Mouse (Mus musculus): ENCODE measurements around the gene Gpx1. TPM values are rescaled to one million over a fixed set of nuclear protein-coding genes. Genes with fewer than 3 reads are reported as not detected.

The Gpx1 gene
- polyA plus RNA-seq, 2 experiments from 2014 or later: 464 to 565 TPM

- no peak for ATAC-seq
Measured at GRCm38 (mm10) chr9:108340258-108341138, 1.8 kb downstream of the Gpx1 start.

GRCm38 (mm10) chr9:108341139-108341475 is 2.4 kb downstream of the Gpx1 start:
- no peak for ATAC-seq

GRCm38 (mm10) chr9:108341801-108342200 is 3.1 kb downstream of the Gpx1 start:
- ATAC-seq: no peak

GRCm38 (mm10) chr9:108342301-108342831 is 3.7 kb downstream of the Gpx1 start:
- no peak for ATAC-seq

- no peak for ATAC-seq
Measured at GRCm38 (mm10) chr9:108343331-108343730, 4.6 kb downstream of the Gpx1 start.

- ATAC-seq: no peak
Measured at GRCm38 (mm10) chr9:108343835-108344234, 5.1 kb downstream of the Gpx1 start.

GRCm38 (mm10) chr9:108344471-108344870 is 5.8 kb downstream of the Gpx1 start:
- no peak for ATAC-seq

- ATAC-seq: no peak
Measured at GRCm38 (mm10) chr9:108347024-108347423, 8.3 kb downstream of the Gpx1 start.

- peak; percentile 92 for ATAC-seq
Measured at GRCm38 (mm10) chr9:108347540-108348289, 9.0 kb downstream of the Gpx1 start, which contains the start of gene Usp4. Gene Usp4, plus strand, starts transcription at chr9:108347853.

GRCm38 (mm10) chr9:108348290-108348680 is 9.6 kb downstream of the Gpx1 start:
- no peak for ATAC-seq

- no peak for ATAC-seq
Measured at GRCm38 (mm10) chr9:108349727-108350126, 11.0 kb downstream of the Gpx1 start.

- no peak for ATAC-seq
Measured at GRCm38 (mm10) chr9:108378234-108378633, 39.5 kb downstream of the Gpx1 start.

GRCm38 (mm10) chr9:108378736-108379135 is 40.0 kb downstream of the Gpx1 start:
- ATAC-seq: no peak

GRCm38 (mm10) chr9:108379294-108379693 is 40.6 kb downstream of the Gpx1 start:
- no peak for ATAC-seq

- no peak for ATAC-seq
Measured at GRCm38 (mm10) chr9:108381382-108381781, 42.7 kb downstream of the Gpx1 start.

GRCm38 (mm10) chr9:108385006-108385405 is 46.3 kb downstream of the Gpx1 start:
- ATAC-seq: no peak

GRCm38 (mm10) chr9:108386816-108387215 is 48.1 kb downstream of the Gpx1 start:
- no peak for ATAC-seq

GRCm38 (mm10) chr9:108388601-108389000 is 49.9 kb downstream of the Gpx1 start:
- ATAC-seq: no peak

- no peak for ATAC-seq
Measured at GRCm38 (mm10) chr9:108389220-108389619, 50.5 kb downstream of the Gpx1 start.
